Mouse (Mus musculus): ENCODE results near the gene Ints4. TPM values are rescaled to one million over a fixed set of nuclear protein-coding genes. Genes with fewer than 3 reads are reported as not detected.
A peak's percentile ranks its signal among the peaks of the same experiment; 100 is the strongest.

The Ints4 gene
- total and polyA plus RNA-seq, 3 experiments = 3.3 to 95.3 (median 39.6) TPM

GRCm38 (mm10) chr7:97580843-97581214 is 100.1 kb downstream of the Ints4 start:
- H3K27me3 ChIP-seq (ENCODE audit: insufficient read depth, low read length) = no peaks in the 10 kb centered on the region
- H3K36me3 ChIP-seq (replicated peaks) = peaks cover 5% of the 10 kb centered on the region
- peak; percentile 59 for ATAC-seq (ENCODE audit: extremely low read depth, insufficient number of reproducible peaks, low FRiP score, poor library complexity, severe bottlenecking)
- H3K9me3 ChIP-seq (replicated peaks) = no peaks in the 10 kb centered on the region
- H3K4me3 ChIP-seq (ENCODE audit: low read depth, low read length) = peak overlapping the region; percentile 96
- H3K4me1 ChIP-seq (ENCODE audit: insufficient read depth, low read depth, low read length) = peaks cover 29% of the 10 kb centered on the region
- no peak for TF ChIP-seq GATA1 (IDR thresholded peaks at IDR 0.05; ENCODE audit: borderline replicate concordance, low read length)
- peak; percentile 70 for DNase-seq (ENCODE audit: low spot score)

- DNase-seq (ENCODE audit: low spot score) = no peak
- TF ChIP-seq POLR2AphosphoS5 (IDR thresholded peaks at IDR 0.05; ENCODE audit: insufficient replicate concordance, low read depth, low read length) = no peak
- TF ChIP-seq GATA1 (IDR thresholded peaks at IDR 0.05; ENCODE audit: borderline replicate concordance, low read length) = no peak
- no peak for TF ChIP-seq TAL1 (conservative IDR thresholded peaks at IDR 0.05; ENCODE audit: low read depth, low read length)
- Histone ChIP-seq H3K4me3 (ENCODE audit: low read depth, low read length) (no peak overlapping the region), H3K36me3 (replicated peaks) (peaks cover 35% of the 10 kb centered on the region), H3K4me1 (ENCODE audit: insufficient read depth, low read depth, low read length) (peaks cover 58% of the 10 kb centered on the region), H3K27me3 (ENCODE audit: insufficient read depth, low read length) (no peaks in the 10 kb centered on the region), H3K9me3 (replicated peaks) (no peaks in the 10 kb centered on the region)
- no peak for ATAC-seq (ENCODE audit: extremely low read depth, insufficient number of reproducible peaks, low FRiP score, poor library complexity, severe bottlenecking)
These were observed 107.8 kb downstream of the Ints4 start for GRCm38 (mm10) chr7:97588506-97588905.

DNA sequence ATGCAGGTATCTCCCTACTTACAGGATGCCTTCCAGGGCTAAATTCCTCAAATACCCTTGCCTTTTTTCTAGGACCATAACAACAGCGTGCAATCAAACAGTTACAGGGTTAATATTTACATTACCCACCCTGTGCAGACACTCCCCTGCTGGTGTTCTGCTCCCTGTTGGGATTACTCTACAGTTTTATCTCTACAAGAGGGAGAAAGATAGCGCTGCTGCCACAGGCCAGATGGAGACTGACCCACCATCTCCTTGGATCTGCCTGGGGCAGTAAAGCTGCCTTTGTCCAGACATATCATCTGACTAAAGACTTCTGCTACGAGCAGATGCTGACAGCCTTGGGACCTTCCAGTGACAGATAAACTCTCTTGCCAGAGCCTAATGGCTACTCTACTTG is 109.7 kb downstream of the Ints4 start:
- peaks cover 41% of the 10 kb centered on the region for H3K36me3 ChIP-seq (replicated peaks)
- ATAC-seq (ENCODE audit: extremely low read depth, insufficient number of reproducible peaks, low FRiP score, poor library complexity, severe bottlenecking) = peak; percentile 81
- no peak overlapping the region; the same call in 1 of the 2 replicates for H3K4me3 ChIP-seq (ENCODE audit: low read depth, low read length)
- no peaks in the 10 kb centered on the region for H3K9me3 ChIP-seq (replicated peaks)
- no peaks in the 10 kb centered on the region for H3K27me3 ChIP-seq (ENCODE audit: insufficient read depth, low read length)
- peaks cover 50% of the 10 kb centered on the region for H3K4me1 ChIP-seq (ENCODE audit: insufficient read depth, low read depth, low read length)
- DNase-seq (ENCODE audit: low spot score) = peak; percentile 9
- TF ChIP-seq TAL1 (conservative IDR thresholded peaks at IDR 0.05; ENCODE audit: low read depth, low read length) (0 out of 2 replicates have a peak, but pooled peaks have one; percentile 14), GATA1 (IDR thresholded peaks at IDR 0.05; ENCODE audit: borderline replicate concordance, low read length) (no peak), GATA2 (IDR thresholded peaks at IDR 0.05; ENCODE audit: borderline replicate concordance, low read depth, low read length) (no peak), POLR2AphosphoS5 (IDR thresholded peaks at IDR 0.05; ENCODE audit: insufficient replicate concordance, low read depth, low read length) (no peak)

Other genes with a start within 250 kb of the Ints4 start
- gene Usp35, start 148.9 kb upstream of the Ints4 start, total RNA-seq (2014; fragmentation: Nextera tagmentation) = not detected in 2 replicates
- 0.93 and 1.1 TPM in 2 replicates for gene Usp35, start 148.9 kb upstream of the Ints4 start, total RNA-seq (2017)
- 0.09 and 0.10 TPM in 2 replicates for gene Usp35, start 148.9 kb upstream of the Ints4 start, polyA plus RNA-seq (2012)
- 1.9 and 2.3 TPM in 2 replicates for gene Kctd21, start 148.6 kb upstream of the Ints4 start, total RNA-seq (2014; fragmentation: Nextera tagmentation)
- gene Kctd21, start 148.6 kb upstream of the Ints4 start, total RNA-seq (2017) = 1.0 and 1.7 TPM in 2 replicates
- 0.09 and 0.22 TPM in 2 replicates for gene Kctd21, start 148.6 kb upstream of the Ints4 start, polyA plus RNA-seq (2012)
- 37.2 and 56.6 TPM in 2 replicates for gene Alg8, start 109.3 kb upstream of the Ints4 start, total RNA-seq (2014; fragmentation: Nextera tagmentation)
- gene Alg8, start 109.3 kb upstream of the Ints4 start, total RNA-seq (2017) = 15.9 and 20.6 TPM in 2 replicates
- gene Alg8, start 109.3 kb upstream of the Ints4 start, polyA plus RNA-seq (2012) = 0.97 and 1.7 TPM in 2 replicates
- gene Ndufc2, start 81.0 kb upstream of the Ints4 start, total RNA-seq (2014; fragmentation: Nextera tagmentation) = 149 TPM in 2 replicates
- 257 and 259 TPM in 2 replicates for gene Ndufc2, start 81.0 kb upstream of the Ints4 start, total RNA-seq (2017)
- gene Ndufc2, start 81.0 kb upstream of the Ints4 start, polyA plus RNA-seq (2012) = 206 and 297 TPM in 2 replicates
- not detected in 2 replicates for gene Thrsp, start 63.2 kb upstream of the Ints4 start, total RNA-seq (2014; fragmentation: Nextera tagmentation)
- gene Thrsp, start 63.2 kb upstream of the Ints4 start, total RNA-seq (2017) = 0.05 TPM in 1 of 2 replicates, not detected in the other
- not detected in 2 replicates for gene Thrsp, start 63.2 kb upstream of the Ints4 start, polyA plus RNA-seq (2012)
- gene Kctd14, start 29.6 kb upstream of the Ints4 start, total RNA-seq (2014; fragmentation: Nextera tagmentation) = not detected in 2 replicates
- gene Kctd14, start 29.6 kb upstream of the Ints4 start, total RNA-seq (2017) = 0.11 TPM in 1 of 2 replicates, not detected in the other
- not detected in 2 replicates for gene Kctd14, start 29.6 kb upstream of the Ints4 start, polyA plus RNA-seq (2012)
- 16.1 and 19.9 TPM in 2 replicates for gene Aamdc, start 98.5 kb downstream of the Ints4 start, total RNA-seq (2014; fragmentation: Nextera tagmentation)
- gene Aamdc, start 98.5 kb downstream of the Ints4 start, total RNA-seq (2017) = 16.1 and 20.8 TPM in 2 replicates
- 2.1 and 3.2 TPM in 2 replicates for gene Aamdc, start 98.5 kb downstream of the Ints4 start, polyA plus RNA-seq (2012)
- gene Rsf1, start 98.9 kb downstream of the Ints4 start, total RNA-seq (2014; fragmentation: Nextera tagmentation) = 48.2 and 58.5 TPM in 2 replicates
- 24.9 and 33.4 TPM in 2 replicates for gene Rsf1, start 98.9 kb downstream of the Ints4 start, total RNA-seq (2017)
- gene Rsf1, start 98.9 kb downstream of the Ints4 start, polyA plus RNA-seq (2012) = 14.2 and 14.8 TPM in 2 replicates
- gene Clns1a, start 215.7 kb downstream of the Ints4 start, total RNA-seq (2014; fragmentation: Nextera tagmentation) = 81.3 and 92.0 TPM in 2 replicates
- 128 and 130 TPM in 2 replicates for gene Clns1a, start 215.7 kb downstream of the Ints4 start, total RNA-seq (2017)
- gene Clns1a, start 215.7 kb downstream of the Ints4 start, polyA plus RNA-seq (2012) = 52.7 and 54.1 TPM in 2 replicates

Measured in G1E (cell line).